Mouse (Mus musculus) Patski (cell line): ENCODE results near the gene Tbx4. TPM values are rescaled to one million over a fixed set of nuclear protein-coding genes. Genes with fewer than 3 reads are reported as not detected.

Experiments
- ATAC-seq: fragments of 100-300 bp; one replicate; pipeline ENCODE4 v1.8.0; 2021
- CTCF ChIA-PET: fragments of 350-600 bp; sonication (Branson Sonifier 250); formaldehyde crosslinking; loops from one replicate; lab custom pipeline; 2022; ENCODE audit warnings: inconsistent platforms; lab: Charles Lee
- POLR2A ChIA-PET: fragments of 350-600 bp; sonication (Branson Sonifier 250); formaldehyde crosslinking; loops from one replicate; lab custom pipeline; 2022; ENCODE audit warnings: antibody characterized with exemption, inconsistent platforms; lab: Charles Lee
- DNase-seq: peaks from one replicate; pipeline ENCODE4 v3.0.0-alpha.2; 2011; ENCODE audit warnings: low read depth, low spot score
- H3K27me3 ChIP-seq: fragments of 371-371 bp; one replicate; pipeline ENCODE4 v1.5.1; 2021
- CTCF ChIP-seq: fragments of 100-300 bp; IDR thresholded peaks from one replicate; pipeline ENCODE4 v1.5.1; 2021
- in situ Hi-C: fragments of 300-500 bp; cut with MboI; formaldehyde crosslinking; loops from 3 replicates; pipeline ENCODE4 v1.11.1; 2018; ENCODE audit warnings: low pct_unique_long_range_greater_than_20kb, mixed read lengths
- polyA plus RNA-seq: library from polyadenylated mRNA; unstranded; gene quantifications from one replicate; pipeline ENCODE4 v1.2.3, GENCODE M21; 2021

The Tbx4 gene
- not detected for polyA plus RNA-seq

GRCm38 (mm10) chr11:85885665-85886428 lies at the start of gene Tbx4:
TSS of gene Tbx4 (plus strand) at chr11:85886422.
- peaks cover 69% of the 10 kb centered on the region for H3K27me3 ChIP-seq
- POLR2A ChIA-PET: interaction anchor here (0.6 kb wide), 1 partner anchor 402 kb away, joined by 3 read pairs; no protein-coding TSS in a partner anchor

GRCm38 (mm10) chr11:85836523-85837290 lies 49.5 kb upstream of the Tbx4 start:
- POLR2A ChIA-PET: no interaction called here
- DNase-seq (no peak), ATAC-seq (no peak)
- CTCF ChIA-PET: no interaction called here
- no peaks in the 10 kb centered on the region for H3K27me3 ChIP-seq
- in situ Hi-C loops: loop anchor here (5.0 kb wide), 1 partner anchor 454 kb away; no protein-coding TSS in a partner anchor
- no peak for TF ChIP-seq CTCF

More at GRCm38 (mm10) chr11:85885665-85886428, at the start of gene Tbx4:
- CTCF ChIA-PET: interaction anchor here (1.1 kb wide), 1 partner anchor 25 kb away, joined by 3 read pairs; no protein-coding TSS in a partner anchor
- in situ Hi-C loops: no loop called here
- TF ChIP-seq CTCF: no peak
- no peak for ATAC-seq
- DNase-seq: no peak

DNA sequence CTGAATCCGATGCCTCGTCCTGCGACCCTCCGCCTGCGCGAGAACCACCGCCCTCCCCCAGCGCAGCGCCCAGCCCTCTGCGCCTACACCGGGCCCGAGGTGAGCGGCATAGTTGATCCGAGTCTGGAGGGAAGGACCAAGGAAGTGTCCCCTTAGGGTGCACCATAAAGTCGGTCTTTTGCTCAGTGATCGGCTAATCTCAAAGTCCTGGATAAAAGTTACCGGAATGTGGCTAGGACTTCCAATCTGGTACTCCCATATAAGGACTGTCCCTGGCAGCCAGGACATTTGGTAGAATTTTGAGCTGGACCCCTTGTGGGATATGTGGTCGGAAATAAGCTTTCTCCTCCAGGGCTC lies 49.0 kb upstream of the Tbx4 start:
- ChIA-PET POLR2A (no interaction called here), CTCF (no interaction called here)
- no peaks in the 10 kb centered on the region for H3K27me3 ChIP-seq
- DNase-seq (no peak), ATAC-seq (no peak)
- in situ Hi-C loops: loop anchor here (5.0 kb wide), 1 partner anchor 455 kb away; no protein-coding TSS in a partner anchor
- no peak for TF ChIP-seq CTCF

- ChIA-PET CTCF (no interaction called here), POLR2A (no interaction called here)
- in situ Hi-C loops: loop anchor here (5.0 kb wide), 1 partner anchor 456 kb away; no protein-coding TSS in a partner anchor
- no peaks in the 10 kb centered on the region for H3K27me3 ChIP-seq
- no peak for TF ChIP-seq CTCF
- no peak for ATAC-seq
- DNase-seq: no peak
These were observed 48.4 kb upstream of the Tbx4 start for GRCm38 (mm10) chr11:85837648-85838423.

GRCm38 (mm10) chr11:85838424-85839257 lies 47.6 kb upstream of the Tbx4 start:
- POLR2A ChIA-PET: no interaction called here
- ATAC-seq (no peak), DNase-seq (no peak)
- H3K27me3 ChIP-seq: no peaks in the 10 kb centered on the region
- in situ Hi-C loops: loop anchor here (5.0 kb wide), 1 partner anchor 456 kb away; no protein-coding TSS in a partner anchor
- CTCF ChIA-PET: no interaction called here
- TF ChIP-seq CTCF: no peak

- DNase-seq (no peak), ATAC-seq (no peak)
- in situ Hi-C loops: loop anchor here (5.0 kb wide), 1 partner anchor 457 kb away; no protein-coding TSS in a partner anchor
- TF ChIP-seq CTCF: no peak
- H3K27me3 ChIP-seq: no peaks in the 10 kb centered on the region
- POLR2A ChIA-PET: no interaction called here
- CTCF ChIA-PET: no interaction called here
These were observed 46.8 kb upstream of the Tbx4 start for GRCm38 (mm10) chr11:85839258-85840030.

- no peak for TF ChIP-seq CTCF
- CTCF ChIA-PET: no interaction called here
- no peaks in the 10 kb centered on the region for H3K27me3 ChIP-seq
- no peak for ATAC-seq
- in situ Hi-C loops: no loop called here
- DNase-seq: no peak
- POLR2A ChIA-PET: no interaction called here
These were observed 46.0 kb upstream of the Tbx4 start for GRCm38 (mm10) chr11:85840031-85840802.

DNA sequence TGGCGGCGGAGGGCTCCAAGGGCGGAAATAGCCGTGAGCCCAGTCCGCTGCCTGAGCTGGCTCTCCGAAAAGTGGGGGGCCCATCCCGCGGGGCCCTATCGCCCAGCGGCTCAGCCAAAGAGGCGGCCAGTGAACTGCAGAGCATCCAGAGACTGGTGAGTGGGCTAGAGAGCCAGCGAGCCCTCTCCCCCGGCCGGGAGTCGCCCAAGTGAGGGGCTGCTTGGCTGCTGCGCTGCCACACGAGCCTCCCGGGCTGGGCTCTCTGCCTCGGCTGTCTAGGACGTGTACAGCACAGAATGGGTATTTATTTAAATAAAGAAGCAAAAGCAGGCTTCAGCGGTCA lies 45.4 kb upstream of the Tbx4 start:
- no peak for DNase-seq
- CTCF ChIA-PET: interaction anchor here (0.9 to 1.1 kb wide), 2 partner anchors 18 to 320 kb away, joined by 3 to 4 read pairs; no protein-coding TSS in a partner anchor
- in situ Hi-C loops: no loop called here

More for the DNA sequence above, 45.4 kb upstream of the Tbx4 start:
- no peak for ATAC-seq
- no peak for TF ChIP-seq CTCF
- no peaks in the 10 kb centered on the region for H3K27me3 ChIP-seq
- POLR2A ChIA-PET: no interaction called here
